Mouse (Mus musculus): ENCODE measurements at regions not wholly inside any gene's neighbourhood (a gene's known extent, or its start where the extent isn't known, plus 50 kb on each side); places are given as distances from the start of the nearest gene placed in this dataset.

DNA sequence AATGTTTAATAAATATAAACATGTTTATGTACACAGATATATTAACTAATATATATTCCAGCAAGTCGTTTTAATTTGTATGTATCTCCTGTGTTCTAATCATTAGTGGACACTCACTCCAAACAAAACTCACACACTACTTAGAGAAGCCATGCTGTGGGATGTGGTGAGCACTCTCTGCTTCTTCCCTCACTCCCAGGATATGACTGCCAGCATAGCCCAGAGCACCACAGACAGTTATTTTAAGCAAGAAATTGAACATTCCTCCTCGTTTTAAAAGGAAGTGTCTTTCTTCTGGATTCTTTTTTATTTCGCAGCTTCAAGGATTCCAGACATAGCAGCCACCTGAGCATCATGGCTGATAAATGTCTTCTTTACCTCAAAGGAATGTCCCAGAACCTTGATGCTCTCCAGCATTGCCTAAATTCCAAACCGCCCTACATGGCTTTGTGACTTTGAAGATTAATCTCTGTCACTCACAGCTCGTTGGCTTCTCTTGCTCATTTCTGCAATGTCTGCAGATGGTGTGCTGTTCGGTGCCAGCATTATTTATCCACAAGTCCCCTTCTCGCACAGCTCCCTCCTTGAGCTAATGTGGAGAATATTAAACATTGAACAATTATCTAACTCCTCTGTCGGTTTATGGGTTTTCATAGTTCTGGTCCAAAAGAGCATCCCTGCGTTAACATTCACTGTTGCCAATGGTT, 992.3 kb upstream of the Gm7489 start:
- Histone ChIP-seq H3K4me1 (ENCODE audit: control insufficient read depth in 1 of 2, insufficient read depth in 2 of 2, low read length in 2 of 2) (no peaks in the 10 kb centered on the region), H3K9ac (ENCODE audit: control insufficient read depth, low read depth, low read length, poor library complexity, severe bottlenecking) (no peak overlapping the region), H3K27me3 (ENCODE audit: control insufficient read depth in 1 of 2, insufficient read depth in 2 of 2, low read length in 2 of 2) (no peaks in the 10 kb centered on the region), H3K27ac (ENCODE audit: control insufficient read depth, low read depth, low read length) (no peak overlapping the region), H3K9me3 (replicated peaks; ENCODE audit: insufficient read depth, low read length) (no peaks in the 10 kb centered on the region), H3K79me2 (ENCODE audit: control insufficient read depth, insufficient read depth, low read length, poor library complexity) (no peaks in the 10 kb centered on the region), H3K36me3 (ENCODE audit: control insufficient read depth in 1 of 2, insufficient read depth in 2 of 2, low read length in 2 of 2) (no peaks in the 10 kb centered on the region), H3K4me3 (ENCODE audit: control insufficient read depth in 1 of 2, insufficient read depth in 1 of 2, low read depth in 2 of 2, low read length in 2 of 2) (no peak overlapping the region)
- TF ChIP-seq TCF12 (IDR thresholded peaks at IDR 0.05; ENCODE audit: low read depth, low read length) (no peak), USF1 (IDR thresholded peaks at IDR 0.05; ENCODE audit: low read depth, low read length) (no peak), RCOR1 (IDR thresholded peaks at IDR 0.05; ENCODE audit: low read depth, low read length) (no peak), EP300 (IDR thresholded peaks at IDR 0.05; ENCODE audit: low read depth in 1 of 2, low read length in 2 of 2) (no peak), ETS1 (IDR thresholded peaks at IDR 0.05; ENCODE audit: low read depth, low read length) (no peak), USF2 (IDR thresholded peaks at IDR 0.05; ENCODE audit: borderline replicate concordance in 1 of 2, insufficient read depth in 1 of 2, low read depth in 1 of 2, low read length in 2 of 2) (no peak), POLR2AphosphoS5 (IDR thresholded peaks at IDR 0.05; ENCODE audit: borderline replicate concordance, low read depth, low read length) (no peak), RAD21 (IDR thresholded peaks at IDR 0.05; ENCODE audit: low read depth, low read length) (no peak), TAL1 (IDR thresholded peaks at IDR 0.05; ENCODE audit: low read length) (no peak), ZKSCAN1 (IDR thresholded peaks at IDR 0.05; ENCODE audit: low read depth, low read length) (no peak), MEF2A (IDR thresholded peaks at IDR 0.05; ENCODE audit: extremely low read depth, insufficient replicate concordance, low read depth, low read length, poor library complexity, severe bottlenecking) (no peak), POLR2A (IDR thresholded peaks at IDR 0.05; ENCODE audit: control insufficient read depth in 1 of 2, insufficient read depth in 1 of 2, low read depth in 1 of 2, low read length in 2 of 2, poor library complexity in 1 of 2) (no peak), POLR2AphosphoS2 (IDR thresholded peaks at IDR 0.05; ENCODE audit: low read length) (no peak), MAFK (IDR thresholded peaks at IDR 0.05; ENCODE audit: borderline replicate concordance, low read depth, low read length) (no peak), ZMIZ1 (IDR thresholded peaks at IDR 0.05; ENCODE audit: low read depth, low read length) (no peak), MAX (IDR thresholded peaks at IDR 0.05; ENCODE audit: low read length) (no peak), NRF1 (IDR thresholded peaks at IDR 0.05; ENCODE audit: insufficient read depth, low read depth, low read length, poor library complexity, severe bottlenecking) (no peak), CHD1 (IDR thresholded peaks at IDR 0.05; ENCODE audit: low read depth, low read length) (no peak)
- no peak for DNase-seq (ENCODE audit: low read depth, low spot score)

DNA sequence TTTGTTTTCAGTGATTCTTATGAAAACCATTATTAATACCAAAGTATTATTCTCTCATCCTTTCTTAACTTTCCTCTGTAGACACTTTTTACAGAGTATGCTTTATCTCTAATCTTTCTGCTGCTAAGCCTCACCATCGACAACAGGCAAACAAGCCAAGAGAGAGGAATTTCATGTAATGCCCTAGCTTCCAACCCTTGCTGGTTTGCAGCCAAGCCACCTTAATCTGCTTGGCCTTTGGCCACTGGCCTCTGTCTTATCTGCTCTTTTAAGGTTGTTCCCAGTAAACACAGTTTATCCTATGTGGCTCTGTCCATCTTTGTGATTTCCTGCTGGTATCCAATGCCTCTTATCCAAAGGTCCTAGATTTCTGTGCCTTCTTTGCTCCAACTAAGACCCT, 986.6 kb upstream of the Gm7489 start:
- no peaks in the 10 kb centered on the region for H3K27me3 ChIP-seq (ENCODE audit: control insufficient read depth in 1 of 2, insufficient read depth in 2 of 2, low read length in 2 of 2)
- H3K4me1 ChIP-seq (ENCODE audit: control insufficient read depth in 1 of 2, insufficient read depth in 2 of 2, low read length in 2 of 2), result no peaks in the 10 kb centered on the region
- no peak overlapping the region for H3K9ac ChIP-seq (ENCODE audit: control insufficient read depth, low read depth, low read length, poor library complexity, severe bottlenecking)
- H3K4me3 ChIP-seq (ENCODE audit: control insufficient read depth in 1 of 2, insufficient read depth in 1 of 2, low read depth in 2 of 2, low read length in 2 of 2), result no peak overlapping the region
- no peaks in the 10 kb centered on the region for H3K9me3 ChIP-seq (replicated peaks; ENCODE audit: insufficient read depth, low read length)
- no peaks in the 10 kb centered on the region; a peak in 1 of 4 replicates for H3K36me3 ChIP-seq (ENCODE audit: control insufficient read depth in 1 of 2, insufficient read depth in 2 of 2, low read length in 2 of 2)
- H3K79me2 ChIP-seq (ENCODE audit: control insufficient read depth, insufficient read depth, low read length, poor library complexity), result no peaks in the 10 kb centered on the region
- DNase-seq (ENCODE audit: low read depth, low spot score), result no peak
- TF ChIP-seq GABPA (IDR thresholded peaks at IDR 0.05; ENCODE audit: low read depth, low read length) (no peak), MYC (IDR thresholded peaks at IDR 0.05; ENCODE audit: low read depth, low read length) (no peak), POLR2A (IDR thresholded peaks at IDR 0.05; ENCODE audit: control insufficient read depth in 1 of 2, insufficient read depth in 1 of 2, low read depth in 1 of 2, low read length in 2 of 2, poor library complexity in 1 of 2) (no peak)
- H3K27ac ChIP-seq (ENCODE audit: control insufficient read depth, low read depth, low read length), result no peak overlapping the region

Data from MEL (cell line).